Mouse (Mus musculus) kidney, embryonic 16.5 days (tissue): ENCODE measurements around the gene Ptprt. TPM values are rescaled to one million over a fixed set of nuclear protein-coding genes. Genes with fewer than 3 reads are reported as not detected.

ENCODE experiments used
- ATAC-seq: fragments of 200-750 bp; cut with Nextera tagmentation; 2 replicates; pipeline ENCODE4 v1.8.0; 2017; ENCODE audit warnings: moderate TSS enrichment; ENCODE audit not compliant: low FRiP score, low TSS enrichment
- H3K27ac ChIP-seq: fragments of 300-500 bp; sonication (generic); 2 replicates; pipeline ENCODE4 v1.5.1; 2014; ENCODE audit warnings: low read length
- H3K27me3 ChIP-seq: fragments of 300-500 bp; sonication (generic); 2 replicates; pipeline ENCODE4 v1.6.1; 2014; ENCODE audit warnings: low read length, control low read depth, mixed read lengths; ENCODE audit not compliant: insufficient read depth
- H3K36me3 ChIP-seq: fragments of 300-500 bp; sonication (generic); 2 replicates; pipeline ENCODE4 v1.6.1; 2014; ENCODE audit warnings: low read length, control low read depth, mixed read lengths; ENCODE audit not compliant: insufficient read depth
- H3K4me1 ChIP-seq: fragments of 300-500 bp; sonication (generic); 2 replicates; pipeline ENCODE4 v1.6.1; 2014; ENCODE audit warnings: low read length, control low read depth, mixed read lengths; ENCODE audit not compliant: insufficient read depth
- H3K4me2 ChIP-seq: fragments of 300-500 bp; sonication (generic); replicated peaks from 2 replicates; pipeline ENCODE4 v1.6.1; 2014; ENCODE audit warnings: low read depth, low read length
- H3K4me3 ChIP-seq: fragments of 300-500 bp; sonication (generic); 2 replicates; pipeline ENCODE4 v1.5.1; 2014; ENCODE audit warnings: mild to moderate bottlenecking, low read length
- H3K9ac ChIP-seq: fragments of 300-500 bp; sonication (generic); replicated peaks from 2 replicates; pipeline ENCODE4 v1.6.1; 2014; ENCODE audit warnings: low read length
- H3K9me3 ChIP-seq: fragments of 300-500 bp; sonication (generic); 2 replicates; pipeline ENCODE4 v1.6.1; 2016; ENCODE audit warnings: low read length, control low read depth
- WGBS: fragments of 180-500 bp; shearing (Covaris S2); extraction: QIAGEN DNeasy Blood & Tissue Kit; methylation state at CpG from one replicate; pipeline ENCODE4 v1.1.7; 2014; 5-methylcytosine and 5-hydroxymethylcytosine counted together
- polyA plus RNA-seq: library from polyadenylated mRNA; unstranded; fragments of >200 nt; fragmentation: Nextera tagmentation; extraction: Ambion mirVana; gene quantifications from 2 replicates; pipeline ENCODE4 v1.2.1, GENCODE M21; 2015

Gene Ptprt
- polyA plus RNA-seq, 1 experiment from 2014 or later = 3.2 TPM

DNA sequence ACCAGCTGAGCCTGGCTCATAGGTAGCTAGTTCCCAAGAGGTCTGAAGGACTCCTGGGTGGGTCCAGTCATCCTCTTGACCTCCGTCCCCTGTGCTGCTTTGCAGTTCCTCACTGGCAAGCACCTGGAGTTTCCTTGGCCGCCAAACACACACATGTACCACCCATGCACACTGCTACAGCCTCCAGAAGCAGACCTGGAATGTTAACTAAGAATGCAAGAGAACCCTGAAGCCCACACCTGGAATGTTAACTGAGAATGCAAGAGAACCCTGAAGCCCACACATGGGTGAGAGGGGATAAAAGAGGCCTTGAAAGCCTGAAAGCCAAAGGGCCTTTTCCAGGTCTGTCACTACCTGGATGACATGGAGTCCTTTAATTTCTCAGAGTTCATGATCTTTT lies 46.7 kb downstream of the Ptprt start:
- no peak for ATAC-seq
- no peak overlapping the region for H3K4me3 ChIP-seq
- WGBS = 77% methylated on average over 2 of the region's 2 CpGs
- H3K9me3 ChIP-seq = no peaks in the 10 kb centered on the region
- H3K36me3 ChIP-seq = no peaks in the 10 kb centered on the region
- no peaks in the 10 kb centered on the region for H3K4me1 ChIP-seq
- H3K27ac ChIP-seq = no peak overlapping the region
- H3K9ac ChIP-seq = no peak overlapping the region
- H3K4me2 ChIP-seq = no peak overlapping the region
- no peaks in the 10 kb centered on the region for H3K27me3 ChIP-seq

DNA sequence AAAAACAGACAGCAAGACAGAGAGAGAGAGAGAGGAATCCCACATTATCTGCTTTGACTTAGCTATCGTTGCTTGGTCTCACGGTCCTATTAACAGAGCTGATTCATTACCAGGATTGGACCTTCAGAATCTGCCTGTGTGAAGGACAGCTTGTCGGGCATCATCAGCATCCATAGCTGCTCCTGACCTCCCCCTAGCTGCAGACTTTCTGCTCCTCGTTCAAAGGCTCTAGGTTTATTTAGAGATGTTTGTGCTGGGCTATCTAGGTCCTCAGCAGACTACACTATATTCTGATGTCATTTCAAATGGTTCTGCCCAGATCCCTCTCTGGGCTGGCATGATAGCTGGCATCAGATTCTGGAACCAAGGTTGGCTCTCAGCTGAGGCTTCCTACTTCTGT lies 47.5 kb downstream of the Ptprt start:
- ATAC-seq = no peak
- WGBS = 79% methylated on average over 4 of the region's 4 CpGs
- Histone ChIP-seq H3K36me3 (no peaks in the 10 kb centered on the region), H3K27ac (no peak overlapping the region), H3K4me3 (no peak overlapping the region), H3K27me3 (no peaks in the 10 kb centered on the region), H3K9me3 (no peaks in the 10 kb centered on the region), H3K4me1 (no peaks in the 10 kb centered on the region), H3K9ac (no peak overlapping the region), H3K4me2 (no peak overlapping the region)

GRCm38 (mm10) chr2:162602721-162603120 lies 58.2 kb downstream of the Ptprt start:
- ATAC-seq = no peak
- Histone ChIP-seq H3K27ac (no peak overlapping the region), H3K4me2 (no peak overlapping the region), H3K9me3 (no peaks in the 10 kb centered on the region), H3K27me3 (no peaks in the 10 kb centered on the region), H3K9ac (no peak overlapping the region), H3K36me3 (no peaks in the 10 kb centered on the region), H3K4me3 (no peak overlapping the region), H3K4me1 (no peaks in the 10 kb centered on the region)
- WGBS = 91% methylated on average over 5 of the region's 5 CpGs

GRCm38 (mm10) chr2:162591388-162591787 lies 69.6 kb downstream of the Ptprt start:
- Histone ChIP-seq H3K27ac (no peak overlapping the region), H3K27me3 (no peaks in the 10 kb centered on the region), H3K4me2 (no peak overlapping the region), H3K4me1 (no peaks in the 10 kb centered on the region), H3K36me3 (no peaks in the 10 kb centered on the region), H3K9ac (no peak overlapping the region), H3K4me3 (no peak overlapping the region), H3K9me3 (no peaks in the 10 kb centered on the region)
- no peak for ATAC-seq
- 89% methylated on average over 3 of the region's 3 CpGs for WGBS

DNA sequence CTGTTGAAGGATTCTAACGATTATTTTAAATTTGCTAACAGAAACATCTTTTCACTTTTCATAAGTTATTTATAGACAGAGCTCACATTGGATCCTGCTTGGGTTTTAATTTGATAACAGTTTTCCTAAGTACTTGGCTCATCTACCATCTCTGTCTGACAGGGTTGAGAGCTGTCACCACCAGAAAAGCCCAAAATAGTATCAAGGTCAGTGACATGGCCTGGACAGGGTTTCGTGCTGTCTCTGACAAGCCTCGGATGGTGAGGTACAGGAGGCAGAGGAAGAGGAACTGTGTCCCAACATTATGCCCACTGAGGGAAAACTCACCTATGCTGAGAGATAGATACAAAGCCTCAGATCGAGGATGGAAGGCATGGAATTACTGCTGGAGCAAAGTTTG lies 79.3 kb downstream of the Ptprt start:
- WGBS = 73% methylated on average over 4 of the region's 4 CpGs
- no peak for ATAC-seq
- Histone ChIP-seq H3K27me3 (no peaks in the 10 kb centered on the region), H3K9me3 (no peaks in the 10 kb centered on the region), H3K36me3 (no peaks in the 10 kb centered on the region), H3K4me3 (no peak overlapping the region), H3K27ac (no peak overlapping the region), H3K4me2 (no peak overlapping the region), H3K4me1 (no peaks in the 10 kb centered on the region), H3K9ac (no peak overlapping the region)

DNA sequence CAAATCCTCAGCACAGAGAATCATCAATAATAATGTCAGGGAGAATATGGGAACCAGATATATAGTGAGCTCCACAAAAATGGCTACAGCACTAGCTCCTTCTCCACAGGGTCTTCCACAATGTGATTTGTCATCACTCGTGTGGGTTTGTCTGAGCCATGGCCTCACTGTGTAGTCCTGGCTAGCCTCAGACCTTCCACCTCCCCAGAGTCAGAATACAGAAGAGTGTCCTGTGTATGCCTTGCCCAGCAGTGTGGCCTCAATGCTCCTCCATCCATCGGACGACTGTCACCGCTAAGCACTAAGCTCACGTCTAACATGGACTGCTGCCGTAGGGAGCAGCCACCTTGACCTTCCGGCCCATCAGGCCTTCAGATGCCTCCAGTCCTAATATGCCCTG lies 83.1 kb downstream of the Ptprt start:
- 92% methylated on average over 7 of the region's 7 CpGs for WGBS
- Histone ChIP-seq H3K9me3 (no peaks in the 10 kb centered on the region), H3K36me3 (no peaks in the 10 kb centered on the region)

DNA sequence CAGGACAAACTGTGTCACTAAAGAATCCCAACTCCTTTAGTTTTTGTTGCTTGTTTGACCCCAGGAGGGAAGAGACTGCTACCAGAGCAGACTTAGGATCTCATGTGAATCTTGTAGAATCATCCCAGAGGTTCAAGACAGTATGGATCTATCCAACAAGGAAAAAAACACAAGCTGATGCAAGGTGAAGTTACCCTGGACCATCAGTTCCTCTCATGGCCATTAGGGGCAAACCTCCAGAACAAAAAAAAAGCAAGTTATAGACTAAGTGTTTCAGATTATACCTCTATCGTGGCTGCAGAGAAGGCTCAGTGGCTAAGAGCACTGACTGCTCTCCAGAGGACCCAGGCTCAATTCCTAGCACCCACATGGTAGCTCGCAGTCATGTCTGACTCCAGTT lies 88.1 kb downstream of the Ptprt start:
- H3K4me3 ChIP-seq = no peak overlapping the region
- H3K27me3 ChIP-seq = no peaks in the 10 kb centered on the region
- H3K9me3 ChIP-seq = no peaks in the 10 kb centered on the region
- no peaks in the 10 kb centered on the region for H3K4me1 ChIP-seq
- ATAC-seq = no peak
- no peak overlapping the region for H3K9ac ChIP-seq
- H3K4me2 ChIP-seq = no peak overlapping the region
- H3K27ac ChIP-seq = no peak overlapping the region
- WGBS = 73% methylated on average over 2 of the region's 2 CpGs
- H3K36me3 ChIP-seq = no peaks in the 10 kb centered on the region

More for the DNA sequence above, 83.1 kb downstream of the Ptprt start:
- Histone ChIP-seq H3K4me3 (no peak overlapping the region), H3K27ac (no peak overlapping the region), H3K4me2 (no peak overlapping the region), H3K4me1 (no peaks in the 10 kb centered on the region), H3K9ac (no peak overlapping the region), H3K27me3 (no peaks in the 10 kb centered on the region)
- ATAC-seq = no peak

DNA sequence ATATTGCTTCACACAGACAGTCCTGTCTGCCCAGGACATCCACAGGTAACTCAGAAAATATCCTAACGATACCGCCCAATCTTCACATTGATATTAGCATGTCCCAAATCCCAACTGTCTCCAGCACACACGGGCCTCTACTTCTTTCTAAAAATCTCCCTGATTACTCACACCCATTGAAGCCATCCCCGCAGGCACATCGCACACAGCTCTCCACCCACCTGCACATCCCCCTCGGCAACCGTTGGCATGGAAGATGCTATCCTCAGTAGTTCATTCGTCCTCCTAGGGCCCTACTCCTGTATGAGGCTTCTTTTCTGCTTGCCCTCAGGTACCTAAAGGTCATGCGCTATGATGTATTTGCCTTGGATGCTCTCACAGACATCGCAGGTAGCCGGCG lies 89.9 kb downstream of the Ptprt start:
- Histone ChIP-seq H3K4me3 (no peak overlapping the region), H3K9me3 (no peaks in the 10 kb centered on the region), H3K9ac (no peak overlapping the region), H3K4me2 (no peak overlapping the region), H3K27me3 (no peaks in the 10 kb centered on the region), H3K36me3 (no peaks in the 10 kb centered on the region), H3K4me1 (no peaks in the 10 kb centered on the region), H3K27ac (no peak overlapping the region)
- WGBS = 90% methylated on average over 12 of the region's 12 CpGs
- no peak for ATAC-seq

GRCm38 (mm10) chr2:162568308-162569100 lies 92.4 kb downstream of the Ptprt start:
- no peak for ATAC-seq
- Histone ChIP-seq H3K27ac (no peak overlapping the region), H3K9ac (no peak overlapping the region), H3K4me1 (no peaks in the 10 kb centered on the region), H3K4me2 (no peak overlapping the region), H3K27me3 (no peaks in the 10 kb centered on the region), H3K36me3 (no peaks in the 10 kb centered on the region), H3K9me3 (no peaks in the 10 kb centered on the region), H3K4me3 (no peak overlapping the region)
- 40% methylated on average over 6 of the region's 6 CpGs for WGBS

- WGBS = 80% methylated on average over 8 of the region's 8 CpGs
- H3K9ac ChIP-seq = no peak overlapping the region
- ATAC-seq = no peak
- H3K27ac ChIP-seq = no peak overlapping the region
- no peaks in the 10 kb centered on the region for H3K27me3 ChIP-seq
- H3K4me1 ChIP-seq = no peaks in the 10 kb centered on the region; the same call in 1 of the 2 replicates
- no peaks in the 10 kb centered on the region for H3K9me3 ChIP-seq
- H3K36me3 ChIP-seq = no peaks in the 10 kb centered on the region
- no peak overlapping the region for H3K4me2 ChIP-seq
- H3K4me3 ChIP-seq = no peak overlapping the region
Measured at GRCm38 (mm10) chr2:162548312-162548711, 112.6 kb downstream of the Ptprt start.
